Mouse (Mus musculus) mature B cell (primary cell): ENCODE results near the gene Proca1.

Experiments used
- in situ Hi-C: fragments of 300-500 bp; cut with MboI; formaldehyde crosslinking; loops from 2 replicates; pipeline ENCODE4 v1.14.3; 2019

Proca1 gene

GRCm38 (mm10) chr11:78193113-78193512, at the start of gene Proca1:
Gene Proca1, plus strand, starts transcription at chr11:78193392.
- in situ Hi-C loops = no loop called here

GRCm38 (mm10) chr11:78143520-78143919, 49.7 kb upstream of the Proca1 start:
- in situ Hi-C loops = no loop called here

- in situ Hi-C loops = no loop called here
Measured at GRCm38 (mm10) chr11:78146168-78146567, 47.0 kb upstream of the Proca1 start.

- in situ Hi-C loops = no loop called here
Measured at GRCm38 (mm10) chr11:78146707-78147543, 46.3 kb upstream of the Proca1 start.

GRCm38 (mm10) chr11:78151161-78151560, 42.0 kb upstream of the Proca1 start:
- in situ Hi-C loops = no loop called here

GRCm38 (mm10) chr11:78152299-78153231, 40.6 kb upstream of the Proca1 start:
- in situ Hi-C loops = no loop called here

GRCm38 (mm10) chr11:78153778-78154177, 39.4 kb upstream of the Proca1 start:
- in situ Hi-C loops = no loop called here

- in situ Hi-C loops = no loop called here
Measured at GRCm38 (mm10) chr11:78155674-78156073, 37.5 kb upstream of the Proca1 start.

GRCm38 (mm10) chr11:78156156-78156699, 37.0 kb upstream of the Proca1 start:
- in situ Hi-C loops = no loop called here

GRCm38 (mm10) chr11:78159096-78159495, 34.1 kb upstream of the Proca1 start:
- in situ Hi-C loops = no loop called here

GRCm38 (mm10) chr11:78159557-78159956, 33.6 kb upstream of the Proca1 start:
- in situ Hi-C loops = no loop called here

GRCm38 (mm10) chr11:78160171-78160570, 33.0 kb upstream of the Proca1 start:
- in situ Hi-C loops = no loop called here

GRCm38 (mm10) chr11:78160675-78161074, 32.5 kb upstream of the Proca1 start:
- in situ Hi-C loops = no loop called here

GRCm38 (mm10) chr11:78161169-78161568, 32.0 kb upstream of the Proca1 start:
- in situ Hi-C loops = no loop called here

- in situ Hi-C loops = no loop called here
Measured at GRCm38 (mm10) chr11:78161968-78162367, 31.2 kb upstream of the Proca1 start.

- in situ Hi-C loops = no loop called here
Measured at GRCm38 (mm10) chr11:78162504-78162903, 30.7 kb upstream of the Proca1 start.

GRCm38 (mm10) chr11:78163045-78163444, 30.1 kb upstream of the Proca1 start:
- in situ Hi-C loops = no loop called here

GRCm38 (mm10) chr11:78163681-78164603, 29.2 kb upstream of the Proca1 start:
- in situ Hi-C loops = no loop called here

GRCm38 (mm10) chr11:78164604-78164923, 28.6 kb upstream of the Proca1 start:
- in situ Hi-C loops = no loop called here

GRCm38 (mm10) chr11:78164924-78165760, 28.1 kb upstream of the Proca1 start, which contains the start of gene Traf4:
Gene Traf4, minus strand, starts transcription at chr11:78165589.
- in situ Hi-C loops = no loop called here

GRCm38 (mm10) chr11:78165761-78166109, 27.5 kb upstream of the Proca1 start:
- in situ Hi-C loops = no loop called here
